Mouse (Mus musculus) CD4-positive, CD25-positive, alpha-beta regulatory T cell (primary cell): ENCODE measurements around the gene Tnfsf4. TPM values are rescaled to one million over a fixed set of nuclear protein-coding genes. Genes with fewer than 3 reads are reported as not detected.

Source experiments
- polyA plus RNA-seq: library from polyadenylated mRNA; unstranded; fragments of 100-300 nt; shearing (Covaris generic); gene quantifications from one replicate; pipeline ENCODE4 v1.2.1, GENCODE M21; 2017

Tnfsf4 gene
- 0.35 TPM for polyA plus RNA-seq

GRCm38 (mm10) chr1:161394931-161395459 is at the start of gene Tnfsf4:
Gene Tnfsf4 (plus strand): TSS chr1:161395409.

Other genes starting within 250 kb of the Tnfsf4 start
- gene Tex50, start 236.1 kb upstream of the Tnfsf4 start, polyA plus RNA-seq, result not detected
- gene Prdx6, start 144.2 kb upstream of the Tnfsf4 start, polyA plus RNA-seq, result 260 TPM
- 0.08 TPM for gene Tnfsf18, start 99.2 kb downstream of the Tnfsf4 start, polyA plus RNA-seq